Mouse (Mus musculus): ENCODE data around the gene Tenm3. TPM values are rescaled to one million over a fixed set of nuclear protein-coding genes. Genes with fewer than 3 reads are reported as not detected.
A peak's percentile ranks its signal among the peaks of the same experiment; 100 is the strongest.

Tenm3 gene
- total and polyA plus RNA-seq, 3 experiments: 0.03 to 0.08 (median 0.07) TPM

DNA sequence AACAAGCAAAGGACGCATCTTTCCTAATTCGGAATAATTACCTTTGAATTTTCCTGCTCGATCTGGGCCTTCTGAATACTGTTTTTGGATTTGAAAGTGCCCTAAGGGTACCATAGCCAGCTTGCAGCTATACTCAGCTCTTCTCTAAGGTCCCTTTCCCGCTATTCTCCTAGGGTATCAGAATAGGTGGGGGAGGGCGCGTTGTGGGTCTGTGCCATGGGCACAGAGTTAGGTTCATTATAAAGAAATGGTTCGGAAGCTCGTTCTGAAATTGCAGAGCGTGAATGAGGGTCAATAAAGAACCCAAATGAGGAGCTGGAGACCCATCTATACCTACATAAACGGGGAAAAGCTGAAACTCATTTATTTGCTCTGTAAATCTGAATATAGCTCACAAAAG is 575.1 kb downstream of the Tenm3 start:
- dilution Hi-C loops (cut with MboI; ENCODE audit: extremely low pct_ligation_motif_present, extremely low pct_unique_long_range_greater_than_20kb, low sequenced_read_pairs): no loop called here
- H3K79me2 ChIP-seq (replicated peaks; ENCODE audit: control insufficient read depth, extremely low read depth, insufficient read depth, poor library complexity, severe bottlenecking): no peaks in the 10 kb centered on the region
- TF ChIP-seq CHD2 (IDR thresholded peaks at IDR 0.05; ENCODE audit: low read length) (no peak), ZKSCAN1 (IDR thresholded peaks at IDR 0.05; ENCODE audit: borderline replicate concordance, low read depth, low read length) (no peak), MYC (IDR thresholded peaks at IDR 0.05; ENCODE audit: low read depth, low read length) (no peak), MAZ (IDR thresholded peaks at IDR 0.05; ENCODE audit: low read depth, low read length) (no peak), POLR2A (IDR thresholded peaks at IDR 0.05; ENCODE audit: low read depth, low read length) (no peak), KAT2A (IDR thresholded peaks at IDR 0.05; ENCODE audit: insufficient replicate concordance, low read length) (no peak), BHLHE40 (IDR thresholded peaks at IDR 0.05; ENCODE audit: low read depth, low read length) (no peak), PAX5 (IDR thresholded peaks at IDR 0.05; ENCODE audit: low read length) (no peak), MAFK (IDR thresholded peaks at IDR 0.05; ENCODE audit: insufficient replicate concordance, low read length) (no peak), TBP (conservative IDR thresholded peaks at IDR 0.05; ENCODE audit: low read depth, low read length) (no peak), USF1 (IDR thresholded peaks at IDR 0.05; ENCODE audit: low read depth, low read length) (no peak), USF2 (conservative IDR thresholded peaks at IDR 0.05; ENCODE audit: low read depth, low read length) (no peak)
- H3K27ac ChIP-seq (ENCODE audit: insufficient read depth, low read depth): no peak overlapping the region
- H3K36me3 ChIP-seq (replicated peaks in 1 of 2; ENCODE audit: control insufficient read depth in 1 of 2, insufficient read depth in 1 of 2, low read length in 1 of 2): no peaks in the 10 kb centered on the region
- no peak for DNase-seq (ENCODE audit: extremely low read depth)
- no peak overlapping the region for H3K9ac ChIP-seq (ENCODE audit: insufficient read depth, low read depth)
- no peaks in the 10 kb centered on the region for H3K4me1 ChIP-seq (ENCODE audit: control insufficient read depth in 1 of 2, insufficient read depth in 2 of 2)
- in situ Hi-C loops (cut with MboI; ENCODE audit: low pct_ligation_motif_present, low pct_unique_long_range_greater_than_20kb, low sequenced_read_pairs): no loop called here
- H3K9me3 ChIP-seq (replicated peaks; ENCODE audit: low read length): peaks cover 75% of the 10 kb centered on the region
- H3K27me3 ChIP-seq (replicated peaks): no peaks in the 10 kb centered on the region
- no peak overlapping the region for H3K4me2 ChIP-seq (ENCODE audit: insufficient read depth, low read depth, poor library complexity, severe bottlenecking)
- no peak overlapping the region for H3K4me3 ChIP-seq (replicated peaks in 1 of 3; ENCODE audit: low read depth in 2 of 3, low read length in 2 of 3, poor library complexity in 1 of 3)

DNA sequence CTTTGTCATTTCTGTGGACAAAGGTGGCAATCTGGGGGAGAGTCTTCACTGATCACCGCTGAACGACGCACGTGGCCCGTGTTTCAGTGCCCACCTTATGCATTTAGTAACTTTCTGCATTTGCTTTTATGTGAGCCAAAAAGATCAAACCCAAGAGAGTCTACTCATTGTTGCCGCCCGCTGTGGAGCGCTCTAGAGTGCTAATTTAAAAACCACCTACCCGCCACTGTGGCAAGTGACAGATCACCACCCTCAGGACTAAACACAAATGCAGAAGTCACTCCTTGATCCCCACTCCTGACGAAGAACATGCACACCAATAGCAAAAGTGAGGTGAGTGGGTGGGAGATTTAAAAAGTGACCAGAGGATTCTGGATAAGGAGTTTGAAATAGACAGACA is 583.5 kb downstream of the Tenm3 start:
- no peaks in the 10 kb centered on the region for H3K27me3 ChIP-seq (replicated peaks)
- no peaks in the 10 kb centered on the region for H3K36me3 ChIP-seq (replicated peaks in 1 of 2; ENCODE audit: control insufficient read depth in 1 of 2, insufficient read depth in 1 of 2, low read length in 1 of 2)
- in situ Hi-C loops (cut with MboI; ENCODE audit: low pct_ligation_motif_present, low pct_unique_long_range_greater_than_20kb, low sequenced_read_pairs): no loop called here
- no peak overlapping the region for H3K9ac ChIP-seq (ENCODE audit: insufficient read depth, low read depth)
- no peak for DNase-seq (ENCODE audit: extremely low read depth)
- no peak overlapping the region for H3K4me3 ChIP-seq (replicated peaks in 1 of 3; ENCODE audit: low read depth in 2 of 3, low read length in 2 of 3, poor library complexity in 1 of 3)
- dilution Hi-C loops (cut with MboI; ENCODE audit: extremely low pct_ligation_motif_present, extremely low pct_unique_long_range_greater_than_20kb, low sequenced_read_pairs): no loop called here
- TF ChIP-seq RAD21 (IDR thresholded peaks at IDR 0.05; ENCODE audit: low read depth, low read length) (no peak), ELF1 (IDR thresholded peaks at IDR 0.05; ENCODE audit: low read depth, low read length) (no peak), CHD2 (IDR thresholded peaks at IDR 0.05; ENCODE audit: low read length) (no peak), JUND (conservative IDR thresholded peaks at IDR 0.05; ENCODE audit: low read depth, low read length) (no peak), MAZ (IDR thresholded peaks at IDR 0.05; ENCODE audit: low read depth, low read length) (no peak)
- H3K79me2 ChIP-seq (replicated peaks; ENCODE audit: control insufficient read depth, extremely low read depth, insufficient read depth, poor library complexity, severe bottlenecking): no peaks in the 10 kb centered on the region
- H3K27ac ChIP-seq (ENCODE audit: insufficient read depth, low read depth): no peak overlapping the region
- H3K9me3 ChIP-seq (replicated peaks; ENCODE audit: low read length): peaks cover 68% of the 10 kb centered on the region
- H3K4me1 ChIP-seq (ENCODE audit: control insufficient read depth in 1 of 2, insufficient read depth in 2 of 2): no peaks in the 10 kb centered on the region
- no peak overlapping the region for H3K4me2 ChIP-seq (ENCODE audit: insufficient read depth, low read depth, poor library complexity, severe bottlenecking)

DNA sequence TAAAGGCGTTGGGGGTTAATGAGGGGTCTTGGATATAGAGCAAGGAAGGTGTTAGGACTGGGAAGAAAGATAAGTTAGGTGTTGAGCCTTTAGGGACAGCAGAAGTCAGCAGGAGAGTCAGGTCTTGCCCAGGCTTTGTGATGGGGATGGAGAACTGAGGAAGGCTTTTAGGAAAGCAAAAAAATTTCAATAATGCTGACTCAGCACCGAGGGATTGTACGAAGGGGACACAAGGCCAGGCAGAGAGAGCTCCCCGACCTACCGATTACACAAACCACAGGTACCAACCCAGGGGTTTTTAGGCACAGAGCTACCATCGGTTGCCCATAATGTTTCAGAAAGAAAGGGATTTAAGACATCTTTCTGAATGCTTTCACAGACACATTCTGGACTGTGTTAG is 583.9 kb downstream of the Tenm3 start:
- in situ Hi-C loops (cut with MboI; ENCODE audit: low pct_ligation_motif_present, low pct_unique_long_range_greater_than_20kb, low sequenced_read_pairs): no loop called here

More for the DNA sequence above, 583.9 kb downstream of the Tenm3 start:
- Histone ChIP-seq H3K4me3 (replicated peaks in 1 of 3; ENCODE audit: low read depth in 2 of 3, low read length in 2 of 3, poor library complexity in 1 of 3) (no peak overlapping the region), H3K4me2 (ENCODE audit: insufficient read depth, low read depth, poor library complexity, severe bottlenecking) (no peak overlapping the region), H3K27me3 (replicated peaks) (no peaks in the 10 kb centered on the region), H3K27ac (ENCODE audit: insufficient read depth, low read depth) (no peak overlapping the region), H3K9me3 (replicated peaks; ENCODE audit: low read length) (peaks cover 68% of the 10 kb centered on the region), H3K9ac (ENCODE audit: insufficient read depth, low read depth) (no peak overlapping the region), H3K36me3 (replicated peaks in 1 of 2; ENCODE audit: control insufficient read depth in 1 of 2, insufficient read depth in 1 of 2, low read length in 1 of 2) (no peaks in the 10 kb centered on the region), H3K4me1 (ENCODE audit: control insufficient read depth in 1 of 2, insufficient read depth in 2 of 2) (no peaks in the 10 kb centered on the region), H3K79me2 (replicated peaks; ENCODE audit: control insufficient read depth, extremely low read depth, insufficient read depth, poor library complexity, severe bottlenecking) (no peaks in the 10 kb centered on the region)
- TF ChIP-seq MAFK (IDR thresholded peaks at IDR 0.05; ENCODE audit: insufficient replicate concordance, low read length) (peak; percentile 66), ELF1 (IDR thresholded peaks at IDR 0.05; ENCODE audit: low read depth, low read length) (no peak)
- dilution Hi-C loops (cut with MboI; ENCODE audit: extremely low pct_ligation_motif_present, extremely low pct_unique_long_range_greater_than_20kb, low sequenced_read_pairs): no loop called here
- no peak for DNase-seq (ENCODE audit: extremely low read depth)

Measured in CH12.LX (cell line).